Mouse (Mus musculus) ovary, adult 18-20 months (tissue): ENCODE measurements around the gene Pde4dip.

ENCODE experiments used
- DNase-seq: peaks from one replicate; pipeline ENCODE4 v3.0.0; 2022; ENCODE audit warnings: low spot score, mixed read lengths

Gene Pde4dip

DNA sequence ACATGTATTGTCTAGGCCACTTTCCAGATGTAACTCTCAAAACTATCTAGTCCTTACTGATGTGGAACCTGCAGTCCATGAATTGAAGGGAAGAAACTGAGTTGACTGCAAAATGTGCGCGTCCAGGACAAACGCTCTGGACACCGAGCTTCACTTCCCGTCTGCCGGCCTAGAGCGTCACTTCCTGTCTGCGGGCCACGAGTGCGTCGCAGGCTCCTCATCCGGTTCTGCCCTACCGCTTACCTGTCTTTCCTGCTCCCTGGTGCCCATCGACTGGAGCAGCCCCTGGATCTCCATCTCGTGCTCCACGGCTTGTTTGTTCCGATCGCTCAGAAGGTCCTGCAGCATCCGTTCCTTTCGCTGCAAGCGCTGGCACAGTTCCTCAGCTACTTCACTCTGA lies 136.9 kb downstream of the Pde4dip start:
- DNase-seq: no peak

DNA sequence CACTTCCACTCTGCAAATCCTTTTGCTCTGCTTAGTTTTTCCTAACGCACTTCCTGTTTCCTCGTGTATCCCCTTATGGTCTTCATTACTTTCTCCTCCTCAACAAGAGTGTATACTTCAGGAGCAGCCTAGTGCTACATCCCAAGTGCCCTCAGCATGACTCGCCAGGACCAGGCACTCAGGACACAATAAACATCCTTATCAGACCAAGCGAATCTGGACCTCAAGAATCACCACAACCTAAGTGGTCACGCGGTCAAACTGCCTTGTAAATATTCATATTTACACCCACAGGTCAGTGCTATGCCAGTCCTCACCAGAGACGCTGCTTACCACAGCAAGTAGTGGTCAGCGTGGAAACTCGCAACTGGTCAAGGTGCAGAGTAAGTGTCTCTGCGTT lies 139.7 kb downstream of the Pde4dip start:
- no peak for DNase-seq

DNA sequence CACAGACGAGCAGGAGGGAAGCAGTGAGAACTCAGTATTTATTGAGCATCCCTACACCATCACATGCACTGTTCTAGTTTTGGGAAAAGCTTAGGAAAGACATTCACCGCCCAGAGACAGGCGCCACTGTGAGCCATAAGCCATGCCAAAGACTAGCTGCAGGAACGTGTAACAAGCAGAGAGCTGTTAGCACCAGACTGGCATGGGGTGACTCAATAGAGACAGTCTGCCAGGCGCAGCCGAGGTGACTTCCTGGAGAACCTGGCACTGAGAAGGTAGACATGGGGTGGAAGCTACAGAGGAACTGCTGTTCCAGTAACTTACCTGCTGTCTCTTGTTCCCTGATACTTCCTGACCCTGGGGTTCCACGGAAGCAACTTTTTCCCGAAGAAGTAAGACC lies 145.7 kb downstream of the Pde4dip start:
- no peak for DNase-seq

DNA sequence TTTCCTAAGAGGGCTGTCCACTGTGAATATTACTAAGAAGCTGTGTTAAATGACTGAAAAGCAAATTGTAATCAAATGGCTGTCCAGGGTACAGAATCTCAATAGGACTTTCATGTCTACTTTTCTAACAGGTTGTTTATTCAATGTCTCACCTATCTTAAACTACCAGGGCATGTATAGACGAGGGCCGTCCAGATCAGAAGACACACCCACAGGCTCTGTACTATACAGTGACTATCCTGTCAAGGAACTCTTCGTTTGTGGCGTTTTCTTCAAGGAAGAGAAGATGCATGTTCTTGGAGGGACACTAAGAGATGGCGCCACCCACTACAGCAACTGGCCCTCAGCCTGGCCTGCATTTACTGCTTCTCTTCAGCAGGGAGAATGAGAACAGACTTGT lies 152.9 kb downstream of the Pde4dip start:
- DNase-seq: no peak

DNA sequence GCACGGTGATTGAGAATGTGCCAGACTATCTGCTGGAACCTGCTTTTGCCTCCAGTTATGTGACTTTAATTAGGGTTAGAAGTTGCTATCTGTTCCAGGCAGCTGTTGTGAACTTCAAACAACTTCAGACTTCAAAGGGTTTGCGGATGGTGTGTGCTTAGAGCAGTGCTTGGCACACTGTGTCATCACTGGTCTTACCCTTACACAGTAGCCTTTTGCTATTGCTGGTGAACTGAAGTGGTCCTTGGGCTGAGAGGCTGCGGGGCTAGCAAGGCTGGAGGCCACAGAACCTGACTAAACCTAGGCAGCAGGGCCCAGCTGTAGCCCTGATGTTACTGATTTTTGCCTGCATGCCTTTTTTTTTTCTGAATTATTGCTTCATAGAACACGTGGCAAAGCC lies 154.2 kb downstream of the Pde4dip start:
- DNase-seq: no peak

DNA sequence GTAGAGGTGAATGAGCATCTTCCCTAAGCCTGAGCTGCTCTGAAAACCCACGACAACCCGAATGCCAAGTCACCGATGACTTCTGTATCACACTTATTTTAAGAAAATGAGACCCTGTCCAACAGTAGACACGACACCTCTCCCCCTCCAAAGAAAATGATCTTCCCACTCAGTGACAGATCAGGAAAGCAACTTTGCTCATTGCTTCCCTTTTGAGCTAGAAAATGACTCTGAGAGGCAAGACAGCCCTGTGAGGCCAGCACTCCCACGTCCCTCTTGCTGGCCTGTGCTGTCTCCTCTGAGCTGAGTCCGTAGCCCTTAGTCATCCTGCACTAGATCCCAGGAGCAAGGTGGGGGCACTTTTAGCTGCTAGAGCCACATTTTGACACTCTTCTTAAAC lies 155.9 kb downstream of the Pde4dip start:
- no peak for DNase-seq

DNA sequence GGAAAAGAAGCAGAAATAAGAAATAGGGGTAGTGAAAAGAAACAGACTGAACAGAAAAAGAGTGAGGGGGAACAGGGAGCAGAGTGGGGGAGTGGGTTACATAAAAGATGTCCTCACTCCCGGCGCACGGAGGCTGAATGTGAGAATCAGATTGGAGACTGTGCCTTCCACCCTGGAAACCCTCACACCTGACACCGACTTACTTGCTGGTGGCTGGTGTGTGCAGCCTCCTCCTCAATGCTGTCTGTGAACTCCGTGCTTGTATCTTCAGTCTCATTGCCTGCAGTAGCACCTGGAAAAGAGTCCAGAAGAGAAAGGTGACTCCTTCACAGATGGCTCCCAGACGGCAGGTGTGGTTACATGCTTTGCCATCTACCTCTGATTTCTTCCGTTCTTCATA lies 157.9 kb downstream of the Pde4dip start:
- no peak for DNase-seq

DNA sequence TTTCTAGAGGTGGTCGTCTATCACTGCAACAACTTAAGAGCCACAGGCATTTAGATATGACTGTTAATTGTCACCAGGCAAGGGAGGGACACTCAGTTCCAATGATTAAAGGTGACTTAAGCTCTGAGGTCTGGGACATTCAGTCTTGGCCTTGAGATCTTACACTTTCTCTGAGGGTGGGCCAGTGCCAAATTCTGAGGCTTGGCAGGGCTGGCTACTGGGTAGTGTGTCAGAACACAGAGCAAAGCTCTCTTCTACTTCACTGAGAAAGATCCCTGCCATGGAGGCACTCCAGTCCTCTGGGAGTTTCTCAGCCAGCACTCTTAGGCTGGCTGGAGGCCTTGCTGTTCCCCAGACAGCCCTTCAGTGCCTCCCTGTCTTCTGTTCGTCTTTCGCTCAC lies 158.4 kb downstream of the Pde4dip start:
- DNase-seq: peak; percentile 27

DNA sequence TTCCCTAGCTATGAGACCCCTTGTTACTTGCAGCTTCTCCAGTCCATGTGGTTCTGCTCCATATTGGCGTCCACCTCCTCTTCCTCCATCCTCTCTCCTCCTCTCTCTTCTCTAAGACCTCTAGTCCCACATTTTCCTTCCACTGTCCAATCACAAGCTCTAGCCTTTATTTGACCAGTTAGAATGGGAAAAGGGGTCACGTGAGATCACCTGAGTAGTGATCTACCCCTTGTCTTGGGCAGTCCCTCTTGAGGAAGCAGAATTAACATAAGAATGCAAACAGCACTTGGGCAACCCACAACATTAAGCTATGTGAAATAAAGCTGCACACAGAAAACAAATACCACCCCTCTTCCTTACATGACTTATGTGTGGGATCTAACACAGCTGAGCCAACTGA lies 160.7 kb downstream of the Pde4dip start:
- DNase-seq: no peak

DNA sequence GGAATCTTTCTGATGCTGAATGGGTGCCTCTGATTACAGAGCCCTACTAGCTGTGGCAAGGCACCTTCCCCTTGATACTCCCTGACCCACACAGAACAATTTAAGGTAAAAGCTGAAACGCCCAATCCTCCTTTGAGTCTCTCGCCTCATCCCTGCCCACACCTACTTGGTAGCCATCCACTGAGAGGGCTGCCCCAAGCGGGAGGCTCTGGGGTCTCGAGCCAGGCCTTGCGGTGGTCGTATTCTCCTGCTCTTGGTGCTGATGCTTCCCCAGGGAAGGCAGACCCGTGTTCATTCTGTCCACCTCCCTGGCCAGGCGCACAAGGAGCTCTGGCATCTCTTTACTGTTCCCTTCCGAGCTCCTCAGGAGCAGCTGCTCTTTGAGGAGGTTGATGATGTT lies 169.4 kb downstream of the Pde4dip start:
- no peak for DNase-seq

DNA sequence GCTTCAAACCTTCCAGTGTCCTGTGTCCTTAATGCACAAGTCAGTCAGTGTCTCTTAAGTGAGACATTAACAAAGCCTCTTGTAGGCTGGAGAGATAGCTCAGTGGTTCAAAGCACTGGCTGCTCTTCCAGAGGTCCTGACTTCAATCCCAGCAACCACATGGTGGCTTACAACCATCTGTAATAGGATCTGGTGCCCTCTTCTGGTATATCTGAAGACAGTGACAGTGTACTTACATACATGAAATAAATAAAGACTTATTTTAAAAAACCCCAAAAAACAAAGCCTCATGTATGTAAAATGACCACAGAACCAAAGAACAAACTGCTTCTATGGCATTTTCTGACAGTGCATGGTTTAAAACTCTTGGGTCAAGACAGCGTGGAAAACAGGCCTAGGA lies 172.6 kb downstream of the Pde4dip start:
- DNase-seq: no peak

DNA sequence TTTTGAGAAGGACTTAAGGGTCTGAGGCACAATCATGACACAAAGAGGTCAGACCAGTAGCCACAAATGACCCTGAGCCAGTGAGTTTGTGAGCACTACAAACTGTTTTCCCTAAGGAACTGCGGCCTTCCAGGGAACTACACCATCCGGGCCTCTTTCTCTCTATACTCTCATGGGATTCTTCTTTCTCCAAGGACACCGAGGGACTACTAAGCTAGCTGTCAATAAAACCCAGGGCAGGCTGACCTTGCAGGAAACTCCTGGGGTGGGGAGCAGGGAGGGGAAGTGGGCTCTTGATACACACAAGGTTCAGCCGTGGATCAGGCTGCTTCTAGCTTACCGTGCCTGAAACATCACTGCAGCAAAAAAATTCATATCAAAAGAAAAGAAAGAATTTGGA lies 177.6 kb downstream of the Pde4dip start:
- DNase-seq: peak; percentile 68

DNA sequence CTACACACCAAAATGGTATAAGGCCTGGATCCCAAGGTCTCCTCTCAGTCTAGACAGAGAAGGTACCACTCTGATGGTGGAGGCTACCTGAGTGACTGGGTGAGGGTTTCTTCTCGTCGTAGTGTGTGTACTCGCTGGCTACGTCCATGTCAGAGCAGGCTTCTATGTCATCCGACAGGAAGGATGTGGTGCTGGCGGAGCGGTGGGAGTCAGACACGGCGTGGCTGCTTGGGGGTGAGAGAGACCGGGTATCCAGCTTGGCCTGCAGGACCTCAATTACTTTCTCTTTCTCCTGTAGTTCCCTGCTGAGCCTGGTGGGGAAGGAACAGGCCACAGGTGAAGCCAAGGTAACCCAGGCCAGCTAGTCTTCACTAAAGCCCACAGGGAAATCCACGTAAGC lies 178.4 kb downstream of the Pde4dip start:
- DNase-seq: no peak

DNA sequence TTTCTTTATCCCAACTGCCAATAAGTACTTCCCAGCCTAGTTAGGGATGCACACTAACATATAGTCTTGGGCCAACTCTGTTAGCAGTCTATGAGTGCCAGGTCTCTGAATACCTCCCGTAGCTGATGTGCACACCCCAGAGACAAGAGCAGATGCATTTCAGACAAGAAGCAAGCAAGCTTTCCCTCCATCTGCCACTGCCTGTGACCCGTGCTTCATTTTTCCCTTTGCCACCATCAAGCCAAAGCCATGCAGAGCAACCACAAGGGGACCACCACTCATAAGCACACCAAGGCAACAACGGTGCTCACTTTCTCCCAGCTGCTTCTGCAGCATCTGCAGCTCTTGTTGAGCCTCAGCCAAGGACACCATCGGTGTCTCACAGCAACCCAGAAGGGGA lies 181.9 kb downstream of the Pde4dip start:
- DNase-seq: no peak

DNA sequence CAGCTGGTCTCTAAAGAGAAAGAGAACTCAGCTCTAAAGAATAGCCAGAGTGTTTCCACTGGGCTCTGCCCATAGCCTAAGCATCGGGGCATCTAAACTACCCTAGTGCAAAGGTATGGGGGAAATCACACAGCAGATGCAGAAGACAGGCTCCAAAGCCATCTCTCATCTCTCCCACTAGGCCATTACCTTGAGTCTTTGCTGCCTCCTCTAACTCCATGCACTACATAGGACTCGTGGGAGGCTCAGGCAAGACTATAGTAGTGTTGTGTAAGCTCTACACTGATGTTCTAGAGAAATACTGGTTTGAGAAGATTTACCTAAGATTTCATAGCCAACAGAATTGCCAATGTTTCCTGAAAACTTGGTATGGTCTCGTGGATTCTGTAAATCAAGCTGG lies 183.0 kb downstream of the Pde4dip start:
- no peak for DNase-seq

DNA sequence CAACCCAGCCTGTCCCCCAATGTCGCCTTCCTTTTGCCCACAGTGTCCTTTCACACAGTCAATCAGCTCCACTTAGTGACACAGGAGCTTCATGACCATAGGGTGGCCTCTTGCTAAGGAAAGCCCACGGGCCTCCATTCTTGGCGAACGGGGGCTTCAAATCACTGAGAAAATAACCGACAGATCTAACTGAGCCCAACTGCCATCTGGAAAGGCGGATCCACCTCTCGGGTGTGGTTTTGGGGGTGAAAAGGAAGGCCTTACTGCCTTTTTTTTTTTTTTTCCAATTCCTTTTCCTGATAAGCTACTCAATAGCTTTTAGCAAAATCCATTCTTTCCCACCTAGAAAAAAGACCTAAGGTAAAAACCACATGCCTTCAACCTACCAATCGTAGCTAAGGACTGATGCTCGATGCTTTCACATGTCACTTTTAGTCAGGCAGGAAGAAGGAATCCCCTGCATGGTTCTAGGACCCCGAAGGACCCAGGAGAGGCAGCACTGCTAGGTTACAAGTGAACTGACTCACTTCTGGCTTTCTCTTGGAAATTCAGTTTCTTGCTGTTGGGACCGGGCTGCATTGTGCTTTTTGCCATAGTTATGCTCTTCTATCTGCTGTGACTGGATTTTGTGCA lies 185.9 kb downstream of the Pde4dip start:
- DNase-seq: no peak

DNA sequence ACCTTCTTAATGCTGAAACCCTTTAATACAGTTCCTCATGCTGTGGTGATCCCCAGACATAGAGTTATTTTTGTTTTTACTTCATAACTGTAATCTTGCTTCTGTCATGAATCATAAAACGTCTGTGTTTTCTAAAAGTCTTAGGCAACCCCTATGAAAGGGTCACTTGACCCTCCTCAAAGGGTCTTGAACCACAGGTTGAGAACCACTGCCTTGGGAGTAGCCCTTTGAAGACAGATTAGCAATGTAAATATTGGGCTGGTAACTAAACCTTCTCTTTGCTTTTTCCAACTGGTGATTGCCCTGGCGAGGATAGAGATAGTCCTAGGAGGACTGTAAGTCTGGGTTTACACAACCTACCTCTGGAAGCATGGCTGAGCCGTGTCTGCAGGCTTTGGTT lies 187.3 kb downstream of the Pde4dip start:
- no peak for DNase-seq

DNA sequence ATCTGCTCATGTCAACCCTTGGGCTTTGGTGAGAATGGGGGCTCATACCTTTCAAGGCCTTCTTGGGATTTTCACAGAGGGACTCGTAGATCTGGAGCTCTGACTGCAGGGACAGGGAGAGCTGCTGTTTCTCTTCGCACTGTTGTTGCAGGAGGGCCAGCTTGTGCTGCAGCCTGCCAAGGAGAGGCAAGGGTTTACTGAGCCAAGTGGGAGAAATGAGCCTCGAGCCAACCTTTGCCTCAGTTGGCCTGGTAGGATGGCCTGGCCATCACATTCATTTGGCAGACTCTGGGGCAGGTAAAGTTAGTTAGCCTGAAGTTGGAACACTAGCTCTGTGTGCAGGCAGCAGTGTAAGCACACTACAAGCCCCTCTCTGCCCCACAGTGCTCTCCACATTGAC lies 189.4 kb downstream of the Pde4dip start:
- DNase-seq: no peak

DNA sequence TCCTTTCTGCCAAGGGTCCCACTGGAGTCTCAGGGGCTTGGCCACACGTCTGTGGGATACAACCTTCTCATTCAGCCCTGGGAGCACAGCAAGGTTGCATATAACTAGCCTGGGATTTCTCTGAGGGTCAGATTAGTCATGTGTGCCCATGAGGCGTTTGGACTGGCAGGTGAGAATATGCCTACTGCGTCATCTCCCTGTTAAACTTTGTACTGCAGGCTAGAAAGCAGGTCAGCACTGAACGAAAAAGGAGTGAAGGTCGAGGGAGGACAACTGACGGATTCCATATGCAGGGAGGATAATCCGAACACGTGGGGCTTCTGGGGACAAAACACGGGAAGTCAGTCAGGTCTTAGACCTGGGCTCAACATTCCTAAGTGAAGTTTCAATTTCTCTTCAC lies 191.2 kb downstream of the Pde4dip start:
- no peak for DNase-seq

DNA sequence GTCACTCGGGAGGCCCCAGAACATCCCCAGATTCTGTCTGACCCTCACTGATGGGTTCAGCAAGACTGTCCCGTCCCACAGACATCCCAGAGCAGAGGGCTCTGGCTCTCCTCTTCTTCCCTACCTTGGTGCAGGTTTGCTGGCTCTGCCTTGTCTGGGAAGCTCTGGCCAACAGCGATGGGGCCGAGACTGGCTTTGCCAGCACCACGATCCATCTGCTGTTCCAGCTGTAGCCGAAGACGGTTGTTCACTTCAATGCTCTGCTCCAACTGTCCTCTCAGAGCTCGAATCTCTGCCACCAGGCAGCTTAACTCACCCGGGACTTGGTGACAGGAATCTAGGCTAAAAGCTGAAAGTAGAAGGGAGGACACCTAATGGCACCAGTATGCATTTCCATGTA lies 191.6 kb downstream of the Pde4dip start:
- DNase-seq: no peak

DNA sequence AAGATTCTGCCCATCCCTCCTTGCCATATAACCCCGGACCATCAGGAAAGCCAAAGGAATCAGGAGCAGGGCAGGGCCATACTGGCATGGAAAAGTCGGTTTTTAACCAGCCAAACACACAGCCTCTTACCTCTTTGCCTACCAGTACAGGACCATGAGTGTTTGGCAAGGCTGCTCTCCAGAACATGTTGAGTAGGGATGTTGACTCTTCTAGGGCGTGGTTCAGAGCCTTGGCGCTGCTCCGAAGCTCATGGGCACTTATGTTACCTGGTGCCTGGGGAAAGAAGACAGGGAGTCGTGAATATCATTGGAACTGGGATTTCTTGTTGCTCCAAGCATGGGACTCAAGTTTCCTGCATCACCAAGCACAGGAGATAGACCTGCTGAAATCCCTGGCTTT lies 194.7 kb downstream of the Pde4dip start:
- DNase-seq: no peak

DNA sequence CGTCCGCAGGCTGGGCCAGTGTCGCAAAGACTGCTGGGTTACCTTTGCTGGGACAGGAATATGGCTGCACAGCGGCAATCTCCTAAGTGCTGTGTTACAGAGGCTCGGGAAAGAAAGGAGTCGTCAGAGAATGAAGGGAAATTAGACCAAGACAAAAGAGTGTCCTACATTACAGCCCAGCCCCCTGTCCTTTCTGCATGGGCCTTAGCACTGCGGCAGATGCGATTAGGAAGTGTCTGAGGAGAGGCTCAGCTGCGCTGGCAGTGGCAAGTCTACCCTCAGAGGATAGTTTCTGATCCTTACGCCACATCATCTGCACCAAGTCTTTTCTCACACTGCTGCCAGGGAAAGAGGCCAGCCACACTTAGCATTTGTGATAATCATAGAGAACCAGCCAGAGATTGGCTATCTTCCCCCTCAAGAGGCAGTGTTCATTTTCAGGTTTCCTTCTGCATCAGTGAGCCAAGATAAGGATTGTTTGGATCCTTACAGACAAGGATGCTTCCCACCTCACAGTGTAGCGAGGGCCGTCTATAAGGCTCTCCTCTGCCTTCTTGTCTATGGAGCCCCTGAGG lies 197.0 kb downstream of the Pde4dip start:
- DNase-seq: no peak

DNA sequence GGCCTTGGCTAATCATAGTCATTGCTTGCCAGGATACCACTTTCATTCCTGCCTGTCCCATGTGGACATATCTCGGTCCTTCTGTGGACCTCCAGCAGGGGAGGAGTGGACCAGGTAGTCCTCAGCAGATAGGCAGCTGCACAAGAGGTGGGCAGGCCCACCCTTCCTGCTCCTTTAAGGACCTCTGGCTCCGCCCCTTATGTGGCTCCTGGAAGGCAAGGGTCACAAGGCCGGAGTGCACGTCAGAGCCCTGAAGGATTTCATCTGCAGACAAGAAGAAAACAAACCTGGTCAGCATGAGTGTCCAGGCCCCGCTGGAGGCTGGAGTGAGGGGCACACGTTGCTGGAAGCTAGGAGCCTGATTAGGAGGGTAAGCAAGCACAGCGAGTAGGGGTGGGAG lies 197.9 kb downstream of the Pde4dip start:
- DNase-seq: no peak

DNA sequence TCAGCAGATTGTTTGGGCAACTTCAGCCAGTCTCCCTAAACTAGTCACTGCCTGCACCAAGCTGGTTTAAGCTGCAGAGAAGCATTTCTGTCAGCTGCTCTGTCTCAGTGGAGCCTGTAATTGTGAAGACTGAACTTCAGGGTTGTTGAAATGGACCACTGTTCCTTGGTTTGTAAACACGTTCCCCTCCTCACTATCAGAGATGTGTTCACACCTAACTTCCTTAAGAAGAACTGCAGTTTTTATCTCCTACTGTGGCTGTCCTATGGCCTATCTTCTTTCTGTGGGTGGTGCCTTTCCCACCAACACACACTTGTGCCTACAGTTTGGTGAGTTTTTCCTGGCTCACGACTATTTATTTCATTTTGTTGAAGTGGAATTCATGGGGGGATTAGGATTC lies 199.2 kb downstream of the Pde4dip start:
- DNase-seq: no peak
